Mouse (Mus musculus) liver, embryonic 12.5 days (tissue): ENCODE measurements at regions not wholly inside any gene's neighbourhood (a gene's known extent, or its start where the extent isn't known, plus 50 kb on each side); places are given as distances from the start of the nearest gene placed in this dataset.

Source experiments
- ATAC-seq: fragments of 200-750 bp; cut with Nextera tagmentation; 2 replicates; pipeline ENCODE4 v1.8.0; 2017; ENCODE audit warnings: moderate number of reproducible peaks, mild to moderate bottlenecking, moderate library complexity
- H3K27ac ChIP-seq: fragments of 300-500 bp; sonication (generic); 2 replicates; pipeline ENCODE4 v1.5.1; 2016; ENCODE audit warnings: mild to moderate bottlenecking
- H3K27me3 ChIP-seq: fragments of 300-500 bp; sonication (generic); replicated peaks from 2 replicates; pipeline ENCODE4 v1.6.1; 2016; ENCODE audit warnings: mild to moderate bottlenecking, moderate library complexity
- H3K36me3 ChIP-seq: fragments of 300-500 bp; sonication (generic); 2 replicates; pipeline ENCODE4 v1.6.1; 2016; ENCODE audit warnings: mild to moderate bottlenecking, moderate library complexity
- H3K4me1 ChIP-seq: fragments of 300-500 bp; sonication (generic); 2 replicates; pipeline ENCODE4 v1.6.1; 2016
- H3K4me2 ChIP-seq: fragments of 300-500 bp; sonication (generic); 2 replicates; pipeline ENCODE4 v1.6.1; 2016; ENCODE audit warnings: mild to moderate bottlenecking, moderate library complexity
- H3K4me3 ChIP-seq: fragments of 300-500 bp; sonication (generic); 2 replicates; pipeline ENCODE4 v1.5.1; 2016; ENCODE audit warnings: mild to moderate bottlenecking, moderate library complexity
- H3K9ac ChIP-seq: fragments of 300-500 bp; sonication (generic); 2 replicates; pipeline ENCODE4 v1.6.1; 2016; ENCODE audit warnings: mild to moderate bottlenecking, moderate library complexity
- H3K9me3 ChIP-seq: fragments of 300-500 bp; sonication (generic); replicated peaks from 2 replicates; pipeline ENCODE4 v1.6.1; 2016; ENCODE audit warnings: mild to moderate bottlenecking, moderate library complexity
- WGBS: fragments of 180-500 bp; shearing (Covaris S2); methylation state at CpG from one replicate; pipeline ENCODE4 v1.1.7; 2016; ENCODE audit not compliant: insufficient replicate concordance; 5-methylcytosine and 5-hydroxymethylcytosine counted together

GRCm38 (mm10) chr17:47064592-47065306 lies 54.4 kb upstream of the Ubr2 start:
- Histone ChIP-seq H3K27me3 (no peaks in the 10 kb centered on the region), H3K4me2 (no peak overlapping the region), H3K4me1 (0 out of 2 replicates have a peak, but pooled peaks cover 1% of the 10 kb centered on the region), H3K27ac (no peak overlapping the region), H3K9me3 (no peaks in the 10 kb centered on the region), H3K4me3 (no peak overlapping the region), H3K36me3 (no peaks in the 10 kb centered on the region), H3K9ac (no peak overlapping the region)
- WGBS: 62% methylated on average over 14 of the region's 14 CpGs
- no peak for ATAC-seq

GRCm38 (mm10) chr17:47064006-47064405 lies 53.6 kb upstream of the Ubr2 start:
- H3K9ac ChIP-seq: no peak overlapping the region
- H3K27ac ChIP-seq: no peak overlapping the region
- H3K4me3 ChIP-seq: no peak overlapping the region
- 75% methylated on average over 4 of the region's 4 CpGs for WGBS
- 0 out of 2 replicates have a peak, but pooled peaks cover 4% of the 10 kb centered on the region for H3K4me1 ChIP-seq
- H3K27me3 ChIP-seq: no peaks in the 10 kb centered on the region
- no peaks in the 10 kb centered on the region for H3K36me3 ChIP-seq
- no peak for ATAC-seq
- no peaks in the 10 kb centered on the region for H3K9me3 ChIP-seq
- no peak overlapping the region for H3K4me2 ChIP-seq

DNA sequence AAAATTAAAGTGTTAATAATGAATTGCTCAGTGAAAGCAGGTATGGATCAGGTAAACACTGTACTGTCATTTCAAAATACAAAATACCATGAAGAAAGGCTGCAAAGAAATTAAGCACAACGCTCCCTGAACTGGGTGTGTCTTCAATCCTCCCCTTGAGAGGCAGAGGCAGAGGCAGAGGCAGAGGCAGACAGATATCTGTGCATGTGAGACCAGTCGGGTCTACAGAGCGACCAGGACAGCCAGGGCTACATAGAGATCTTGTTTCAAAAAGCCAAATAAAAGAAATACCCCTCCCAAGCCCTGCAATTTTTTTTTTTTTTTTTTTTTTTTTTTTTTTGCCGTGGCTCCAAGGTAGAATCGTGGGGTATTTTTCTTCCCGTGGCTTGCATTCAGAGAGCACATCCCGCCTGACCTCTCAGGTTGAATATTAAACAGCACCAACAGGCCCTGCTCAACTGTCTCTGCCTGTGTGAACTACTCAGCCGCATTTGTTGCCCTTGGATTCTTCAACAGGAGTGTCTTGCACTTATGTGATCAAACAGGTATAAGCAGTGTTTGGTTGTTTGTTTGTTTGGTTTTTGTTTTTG lies 50.8 kb upstream of the Ubr2 start:
- Histone ChIP-seq H3K4me2 (no peak overlapping the region), H3K36me3 (no peaks in the 10 kb centered on the region), H3K4me1 (0 out of 2 replicates have a peak, but pooled peaks cover 4% of the 10 kb centered on the region), H3K27me3 (no peaks in the 10 kb centered on the region), H3K27ac (no peak overlapping the region), H3K9me3 (peaks cover 5% of the 10 kb centered on the region), H3K4me3 (no peak overlapping the region), H3K9ac (no peak overlapping the region)
- ATAC-seq: no peak
- 52% methylated on average over 8 of the region's 8 CpGs for WGBS
